Mouse (Mus musculus): Measurements from ENCODE around the gene BC051665. TPM values are rescaled to one million over a fixed set of nuclear protein-coding genes. Genes with fewer than 3 reads are reported as not detected.

BC051665 gene
- total RNA-seq (2021): not detected

- no peak for DNase-seq
- intact Hi-C loops (cut with DNase I): no loop called here
These were observed at the start of gene BC051665 for GRCm38 (mm10) chr13:60786264-60786663. TSS of gene BC051665 (minus strand) at chr13:60786364.

GRCm38 (mm10) chr13:60826052-60826451 is 39.9 kb upstream of the BC051665 start:
- intact Hi-C loops (cut with DNase I): no loop called here
- DNase-seq: no peak

GRCm38 (mm10) chr13:60820486-60821175 is 34.5 kb upstream of the BC051665 start:
- no peak for DNase-seq
- intact Hi-C loops (cut with DNase I): no loop called here

GRCm38 (mm10) chr13:60819469-60819868 is 33.3 kb upstream of the BC051665 start:
- intact Hi-C loops (cut with DNase I): no loop called here

GRCm38 (mm10) chr13:60813722-60814121 is 27.6 kb upstream of the BC051665 start:
- no peak for DNase-seq
- intact Hi-C loops (cut with DNase I): no loop called here

More at GRCm38 (mm10) chr13:60819469-60819868, 33.3 kb upstream of the BC051665 start:
- DNase-seq: peak; percentile 27

- intact Hi-C loops (cut with DNase I): no loop called here
- no peak for DNase-seq
These were observed 26.6 kb upstream of the BC051665 start for GRCm38 (mm10) chr13:60812768-60813167.

- intact Hi-C loops (cut with DNase I): no loop called here
- DNase-seq: no peak
These were observed 23.5 kb upstream of the BC051665 start for GRCm38 (mm10) chr13:60809690-60810089.

GRCm38 (mm10) chr13:60802749-60803148 is 16.6 kb upstream of the BC051665 start, which contains the start of gene Ctsll3:
TSS of gene Ctsll3 (minus strand) at chr13:60802849.
- no peak for DNase-seq

GRCm38 (mm10) chr13:60789466-60789865 is 3.3 kb upstream of the BC051665 start:
- intact Hi-C loops (cut with DNase I): no loop called here
- DNase-seq: no peak

More at GRCm38 (mm10) chr13:60802749-60803148, 16.6 kb upstream of the BC051665 start, which contains the start of gene Ctsll3:
- intact Hi-C loops (cut with DNase I): no loop called here

GRCm38 (mm10) chr13:60783301-60783700 is 2.9 kb downstream of the BC051665 start:
- no peak for DNase-seq
- intact Hi-C loops (cut with DNase I): no loop called here

GRCm38 (mm10) chr13:60780534-60780933 is 5.6 kb downstream of the BC051665 start:
- no peak for DNase-seq

GRCm38 (mm10) chr13:60761161-60761560 is 25.0 kb downstream of the BC051665 start:
- intact Hi-C loops (cut with DNase I): no loop called here
- no peak for DNase-seq

More at GRCm38 (mm10) chr13:60780534-60780933, 5.6 kb downstream of the BC051665 start:
- intact Hi-C loops (cut with DNase I): no loop called here

- DNase-seq: no peak
- intact Hi-C loops (cut with DNase I): no loop called here
These were observed 25.8 kb downstream of the BC051665 start for GRCm38 (mm10) chr13:60760392-60760791.

- peak; percentile 46 for DNase-seq
- intact Hi-C loops (cut with DNase I): no loop called here
These were observed 27.0 kb downstream of the BC051665 start for GRCm38 (mm10) chr13:60759136-60759535.

GRCm38 (mm10) chr13:60757292-60757691 is 28.9 kb downstream of the BC051665 start:
- intact Hi-C loops (cut with DNase I): no loop called here
- DNase-seq: no peak

- DNase-seq: no peak
- intact Hi-C loops (cut with DNase I): no loop called here
These were observed 30.9 kb downstream of the BC051665 start for GRCm38 (mm10) chr13:60755251-60755650.

- intact Hi-C loops (cut with DNase I): no loop called here
- DNase-seq: no peak
These were observed 32.9 kb downstream of the BC051665 start for GRCm38 (mm10) chr13:60753216-60753615.

- DNase-seq: no peak
- intact Hi-C loops (cut with DNase I): no loop called here
These were observed 35.2 kb downstream of the BC051665 start for GRCm38 (mm10) chr13:60750930-60751329.

GRCm38 (mm10) chr13:60748556-60748955 is 37.6 kb downstream of the BC051665 start:
- no peak for DNase-seq
- intact Hi-C loops (cut with DNase I): loop anchor here (10.0 kb wide), 2 partner anchors 414 to 884 kb away; no protein-coding TSS in a partner anchor

- intact Hi-C loops (cut with DNase I): loop anchor here (10.0 kb wide), 2 partner anchors 412 to 882 kb away; no protein-coding TSS in a partner anchor
- no peak for DNase-seq
These were observed 39.0 kb downstream of the BC051665 start for GRCm38 (mm10) chr13:60747201-60747600.

GRCm38 (mm10) chr13:60746271-60746670 is 39.9 kb downstream of the BC051665 start:
- no peak for DNase-seq
- intact Hi-C loops (cut with DNase I): loop anchor here (10.0 kb wide), 2 partner anchors 411 to 881 kb away; no protein-coding TSS in a partner anchor

GRCm38 (mm10) chr13:60745358-60745757 is 40.8 kb downstream of the BC051665 start:
- intact Hi-C loops (cut with DNase I): loop anchor here (2.0 to 10.0 kb wide), 3 partner anchors 265 to 881 kb away; no protein-coding TSS in a partner anchor
- DNase-seq: no peak

Data from left cerebral cortex, postnatal 4 days (tissue).